Mouse (Mus musculus) spleen, embryonic (tissue): ENCODE results near the gene Olfr661.

Experiments used
- CTCF ChIA-PET: fragments of 350-600 bp; sonication (Branson Sonifier 250); formaldehyde crosslinking; loops from one replicate; lab custom pipeline; 2022; lab: Charles Lee

Olfr661 gene

GRCm38 (mm10) chr7:104686201-104686600 is at the start of gene Olfr661:
Gene Olfr661 (plus strand): TSS chr7:104686501.
- CTCF ChIA-PET = interaction anchor here (0.6 kb wide), 1 partner anchor 874 kb away, joined by 4 read pairs; no protein-coding TSS in a partner anchor

GRCm38 (mm10) chr7:104646841-104647482 is 39.3 kb upstream of the Olfr661 start, which contains the start of gene Olfr658:
Gene Olfr658 (minus strand): TSS chr7:104647305.
- CTCF ChIA-PET = interaction anchor here (0.7 kb wide), 1 partner anchor 35 kb away, joined by 3 read pairs; no protein-coding TSS in a partner anchor

- CTCF ChIA-PET = no interaction called here
These were observed 19.8 kb upstream of the Olfr661 start, which contains the start of gene Olfr659 for GRCm38 (mm10) chr7:104666453-104666852. Gene Olfr659 (plus strand): TSS chr7:104666753.
